Mouse (Mus musculus) C2C12 (cell line): ENCODE data around the gene Nsmce3.

Source experiments
- CEBPB ChIP-seq: IDR thresholded peaks from one replicate; pipeline ENCODE4 v1.6.1; 2011; ENCODE audit warnings: low read depth, mild to moderate bottlenecking, control low read depth, moderate library complexity
- CTCF ChIP-seq: IDR thresholded peaks from one replicate; pipeline ENCODE4 v1.5.1; 2011; ENCODE audit not compliant: control insufficient read depth, insufficient read depth, insufficient read length
- MYOD1 ChIP-seq: IDR thresholded peaks from one replicate; pipeline ENCODE4 v1.6.1; 2011; ENCODE audit warnings: low read depth; ENCODE audit not compliant: control insufficient read depth, insufficient read length
- MYOG ChIP-seq: IDR thresholded peaks from one replicate; pipeline ENCODE4 v1.6.1; 2011; ENCODE audit not compliant: control insufficient read depth, insufficient read length; ENCODE audit errors: extremely low read depth
- USF1 ChIP-seq: IDR thresholded peaks from one replicate; pipeline ENCODE4 v1.6.1; 2011; ENCODE audit warnings: low read depth, mild to moderate bottlenecking, control low read depth, moderate library complexity

DNA sequence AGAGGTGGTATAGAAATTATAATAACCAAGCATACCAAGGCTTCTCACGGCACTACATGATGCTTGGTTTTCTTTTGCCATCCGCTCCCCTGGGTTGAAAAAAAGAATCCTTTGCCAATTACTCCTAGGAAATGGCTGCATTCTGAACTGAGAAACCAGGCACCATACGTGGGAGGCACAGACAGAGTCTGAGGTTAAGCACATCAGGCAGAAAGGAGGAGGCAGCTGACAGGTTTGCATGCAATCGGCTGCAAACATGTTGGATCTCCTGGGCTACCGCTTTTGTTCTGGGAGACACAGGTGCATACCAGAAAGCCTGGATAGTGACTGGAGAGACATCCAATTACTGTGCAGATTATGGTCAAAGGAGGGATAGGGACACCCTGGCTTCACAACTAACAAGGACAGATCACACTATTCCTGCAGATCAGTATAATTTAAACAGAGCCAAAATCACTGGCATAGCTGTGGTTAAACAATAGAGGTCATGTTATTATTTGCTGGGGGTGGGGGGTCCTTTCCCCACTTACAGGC lies 25.4 kb downstream of the Nsmce3 start:
- TF ChIP-seq CTCF: no peak
- TF ChIP-seq MYOD1: no peak
- TF ChIP-seq CEBPB: no peak
- TF ChIP-seq USF1: no peak
- TF ChIP-seq MYOG: no peak
